Mouse (Mus musculus): Measurements from ENCODE around the gene Slc26a9.

Slc26a9 gene

GRCm38 (mm10) chr1:131737269-131737668, 6.6 kb upstream of the Slc26a9 start:
- DNase-seq, result peak; percentile 89

- no peak for DNase-seq
Observed at GRCm38 (mm10) chr1:131738760-131739159, 5.1 kb upstream of the Slc26a9 start.

- DNase-seq, result no peak
Observed at GRCm38 (mm10) chr1:131739481-131740160, 4.2 kb upstream of the Slc26a9 start.

- no peak for DNase-seq
Observed at GRCm38 (mm10) chr1:131745391-131745790, 1.6 kb downstream of the Slc26a9 start.

GRCm38 (mm10) chr1:131747761-131748160, 3.9 kb downstream of the Slc26a9 start:
- no peak for DNase-seq

GRCm38 (mm10) chr1:131748636-131749035, 4.8 kb downstream of the Slc26a9 start:
- no peak for DNase-seq

GRCm38 (mm10) chr1:131749706-131750545, 6.1 kb downstream of the Slc26a9 start:
- no peak for DNase-seq

- no peak for DNase-seq
Observed at GRCm38 (mm10) chr1:131751181-131751890, 7.5 kb downstream of the Slc26a9 start.

- no peak for DNase-seq
Observed at GRCm38 (mm10) chr1:131751891-131752311, 8.1 kb downstream of the Slc26a9 start.

GRCm38 (mm10) chr1:131754212-131754829, 10.5 kb downstream of the Slc26a9 start:
- no peak for DNase-seq

GRCm38 (mm10) chr1:131754916-131755315, 11.1 kb downstream of the Slc26a9 start:
- DNase-seq, result peak; percentile 47

- no peak for DNase-seq
Observed at GRCm38 (mm10) chr1:131757211-131757610, 13.4 kb downstream of the Slc26a9 start.

- no peak for DNase-seq
Observed at GRCm38 (mm10) chr1:131758796-131759195, 15.0 kb downstream of the Slc26a9 start.

- no peak for DNase-seq
Observed at GRCm38 (mm10) chr1:131759667-131760427, 16.0 kb downstream of the Slc26a9 start.

- no peak for DNase-seq
Observed at GRCm38 (mm10) chr1:131760428-131760820, 16.6 kb downstream of the Slc26a9 start.

- no peak for DNase-seq
Observed at GRCm38 (mm10) chr1:131761079-131761831, 17.4 kb downstream of the Slc26a9 start.

GRCm38 (mm10) chr1:131763683-131764082, 19.9 kb downstream of the Slc26a9 start:
- DNase-seq, result no peak

- no peak for DNase-seq
Observed at GRCm38 (mm10) chr1:131764581-131765338, 20.9 kb downstream of the Slc26a9 start.

- DNase-seq, result peak; percentile 73
Observed at GRCm38 (mm10) chr1:131765357-131766001, 21.7 kb downstream of the Slc26a9 start.

GRCm38 (mm10) chr1:131769296-131769695, 25.5 kb downstream of the Slc26a9 start:
- no peak for DNase-seq

All from right cerebral cortex, postnatal 25 days (tissue).